ENCODE assay signal across 20 mouse cellular contexts in genomic region chrX:42124963-42125697, GRCm38 (mm10).
"Had no signal": no experiment of that assay in that cellular context is flagged by ENCODE, and none has a peak within 500 bp of the region (broad histone marks: within the 10 kb centered on the region; RNA-seq: fewer than 3 reads in every experiment).

No protein-coding gene starts in this region.

- H3K4me2 ChIP-seq: liver, embryonic 13.5 days; liver, embryonic 15.5 days; lung, embryonic 14.5 days; midbrain, embryonic 12.5 days; neural tube, embryonic 13.5 days; neural tube, embryonic 15.5 days had no signal

- H3K27ac ChIP-seq: liver, embryonic 13.5 days; liver, embryonic 15.5 days; midbrain, embryonic 10.5 days; midbrain, embryonic 12.5 days; neural tube, embryonic 13.5 days; neural tube, embryonic 15.5 days had no signal

- H3K4me1 ChIP-seq: liver, embryonic 13.5 days; liver, embryonic 15.5 days; midbrain, embryonic 10.5 days; midbrain, embryonic 12.5 days; neural tube, embryonic 13.5 days; neural tube, embryonic 15.5 days had no signal

- H3K9me3 ChIP-seq: liver, embryonic 13.5 days; liver, embryonic 15.5 days; midbrain, embryonic 12.5 days; neural tube, embryonic 13.5 days; neural tube, embryonic 15.5 days had no signal

- DNase-seq: liver, embryonic 13.5 days; liver, postnatal 0 days; lung, embryonic 14.5 days; lung, postnatal 10 days; lung, postnatal 4 days; midbrain, embryonic 14.5 days; retina, postnatal 1 day; right cerebral cortex, adult 18-20 months; right cerebral cortex, postnatal 25 days; right cerebral cortex, postnatal 4 days; thymus, adult 18-20 months; thymus, postnatal 25 days; thymus, postnatal 4 days had no signal

- H3K9ac ChIP-seq: liver, embryonic 13.5 days; liver, embryonic 15.5 days; liver, postnatal 0 days; lung, embryonic 14.5 days; midbrain, embryonic 12.5 days; neural tube, embryonic 13.5 days; neural tube, embryonic 15.5 days had no signal

- H3K27me3 ChIP-seq: liver, embryonic 13.5 days; liver, embryonic 15.5 days; midbrain, embryonic 12.5 days; neural tube, embryonic 13.5 days; neural tube, embryonic 15.5 days had no signal

- ATAC-seq: liver, postnatal 0 days; midbrain, embryonic 16.5 days had no signal

- H3K36me3 ChIP-seq: liver, embryonic 13.5 days; liver, embryonic 15.5 days; midbrain, embryonic 10.5 days; midbrain, embryonic 12.5 days; neural tube, embryonic 13.5 days; neural tube, embryonic 15.5 days had no signal

- H3K4me3 ChIP-seq: liver, embryonic 13.5 days; liver, embryonic 15.5 days; midbrain, embryonic 10.5 days; midbrain, embryonic 12.5 days; myocyte; neural tube, embryonic 13.5 days; neural tube, embryonic 15.5 days had no signal
